Mouse (Mus musculus) ES-Bruce4 (cell line): Measurements from ENCODE around the gene Tmigd3.

Source experiments
- CTCF ChIP-seq: IDR thresholded peaks from one replicate; pipeline ENCODE4 v1.8.1; 2011; ENCODE audit warnings: low read depth, low read length
- EP300 ChIP-seq: IDR thresholded peaks from 2 replicates; pipeline ENCODE4 v1.6.1; 2011; ENCODE audit warnings: low read depth, low read length; ENCODE audit not compliant: insufficient read depth
- POLR2A ChIP-seq: IDR thresholded peaks from one replicate; pipeline ENCODE4 v1.8.1; 2011; ENCODE audit warnings: low read length; ENCODE audit not compliant: insufficient read depth

- TF ChIP-seq POLR2A (no peak), CTCF (no peak), EP300 (no peak)
Measured at GRCm38 (mm10) chr3:105973411-105973810, 102.7 kb downstream of the Tmigd3 start, which contains the start of gene Ovgp1.
